Mouse (Mus musculus) cerebellum, adult 2 months (tissue): ENCODE data around the gene Klrb1b. TPM values are rescaled to one million over a fixed set of nuclear protein-coding genes. Genes with fewer than 3 reads are reported as not detected.
"Not testable (repeated sequence)": the region's sequence is repeated elsewhere in the genome, so short reads cannot be mapped to it uniquely, and the experiment has no call there.

Experiments used
- DNase-seq, 2 experiments: peaks; one replicate each; pipeline ENCODE4 v3.0.0; 2021
- H3K27ac ChIP-seq: fragments of 200-500 bp; 2 replicates; pipeline ENCODE4 v1.5.1; 2012; ENCODE audit warnings: low read length, control low read depth, inconsistent platforms; ENCODE audit not compliant: insufficient read depth
- H3K27me3 ChIP-seq: fragments of 200-500 bp; 2 replicates; pipeline ENCODE4 v1.6.1; 2012; ENCODE audit warnings: inconsistent platforms, mild to moderate bottlenecking, low read length, moderate library complexity; ENCODE audit not compliant: control insufficient read depth, insufficient read depth
- H3K4me1 ChIP-seq: fragments of 200-500 bp; 2 replicates; pipeline ENCODE4 v1.6.1; 2011; ENCODE audit warnings: low read length; ENCODE audit not compliant: control insufficient read depth, insufficient read depth
- H3K4me3 ChIP-seq: fragments of 200-500 bp; replicated peaks from 2 replicates; pipeline ENCODE3; 2011; ENCODE audit warnings: mild to moderate bottlenecking, low read depth, low read length, control low read depth; ENCODE audit not compliant: insufficient read depth
- CTCF ChIP-seq: fragments of 200-500 bp; IDR thresholded peaks from 2 replicates; pipeline ENCODE4 v1.5.1; 2011; ENCODE audit warnings: low read depth, mild to moderate bottlenecking, control low read depth, low read length, moderate library complexity, borderline replicate concordance; ENCODE audit not compliant: insufficient read depth
- POLR2A ChIP-seq: fragments of 200-500 bp; IDR thresholded peaks from 2 replicates; pipeline ENCODE4 v1.6.1; 2011; ENCODE audit warnings: low read length, control low read depth, borderline replicate concordance; ENCODE audit not compliant: insufficient read depth
- WGBS: fragments of 180-500 bp; shearing (Covaris S2); methylation state at CpG from one replicate; pipeline ENCODE4 v1.1.7; 2018; 5-methylcytosine and 5-hydroxymethylcytosine counted together
- polyA plus RNA-seq: library from polyadenylated mRNA; depleted of rRNA; stranded (reverse); fragments of >200 nt; gene quantifications from 2 replicates; pipeline ENCODE4 v1.2.3, GENCODE M21; 2012

The Klrb1b gene
- polyA plus RNA-seq, 1 experiment, result not detected

DNA sequence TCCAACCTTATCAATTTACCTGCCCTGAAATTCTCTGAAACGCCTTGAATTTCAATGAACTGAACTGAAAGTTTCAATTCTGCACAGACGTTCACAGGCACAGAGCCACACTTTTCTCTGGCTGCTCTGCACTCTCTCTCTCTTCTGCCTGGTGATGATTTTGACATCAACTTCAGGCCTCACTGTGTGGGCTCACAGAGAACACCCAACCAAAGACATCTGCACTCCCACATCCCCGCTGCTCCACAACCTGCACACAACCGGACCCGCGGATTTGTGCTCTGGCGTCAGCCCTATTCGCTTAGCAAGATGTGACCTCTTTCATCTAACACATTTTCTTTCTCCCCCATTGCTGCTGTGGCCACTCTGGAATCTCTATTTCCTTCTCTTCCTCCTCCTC lies 18.0 kb upstream of the Klrb1b start:
- TF ChIP-seq CTCF, result no peak
- TF ChIP-seq POLR2A, result no peak
- Histone ChIP-seq H3K27ac (no peak overlapping the region), H3K4me1 (peaks cover 3% of the 10 kb centered on the region; the same call in 1 of the 2 replicates), H3K27me3 (no peaks in the 10 kb centered on the region), H3K4me3 (peak overlapping the region; percentile 95)
- peak in 1 of 2 experiments; percentile 25 for DNase-seq
- WGBS, result 4% methylated on average over 8 of the region's 8 CpGs

DNA sequence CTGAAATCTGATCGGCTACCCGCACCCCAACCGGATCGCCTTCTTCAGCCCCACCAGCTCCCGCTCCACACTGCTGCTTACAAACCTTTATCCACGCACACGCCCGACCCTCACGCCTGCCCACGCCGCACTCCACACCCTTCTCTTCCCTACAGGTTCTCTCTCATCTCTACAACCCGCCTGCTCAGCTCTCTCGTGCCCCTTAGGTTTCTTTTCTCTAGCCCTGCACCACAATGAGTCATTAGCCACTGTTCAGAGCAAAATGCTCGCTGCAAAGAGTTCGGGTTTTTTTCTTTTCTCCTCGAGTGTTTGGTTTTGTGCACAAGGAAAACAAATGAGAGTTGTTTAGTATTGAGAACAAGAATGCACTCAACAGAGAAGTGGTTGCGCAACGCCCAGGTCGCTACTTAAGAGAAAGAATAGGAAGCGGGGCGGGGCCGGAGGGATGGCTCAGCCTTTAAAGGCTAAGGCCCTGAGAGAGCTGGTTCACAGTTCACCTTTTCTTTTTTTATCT lies 17.4 kb upstream of the Klrb1b start:
- H3K27me3 ChIP-seq, result no peaks in the 10 kb centered on the region
- 1% methylated on average over 22 of the region's 22 CpGs for WGBS
- H3K4me1 ChIP-seq, result peaks cover 3% of the 10 kb centered on the region; the same call in 1 of the 2 replicates
- DNase-seq, result peak in 1 of 2 experiments; percentile 55
- peak overlapping the region; percentile 95 for H3K4me3 ChIP-seq
- H3K27ac ChIP-seq, result peak overlapping the region; percentile 44
- no peak for TF ChIP-seq CTCF
- TF ChIP-seq POLR2A, result no peak

DNA sequence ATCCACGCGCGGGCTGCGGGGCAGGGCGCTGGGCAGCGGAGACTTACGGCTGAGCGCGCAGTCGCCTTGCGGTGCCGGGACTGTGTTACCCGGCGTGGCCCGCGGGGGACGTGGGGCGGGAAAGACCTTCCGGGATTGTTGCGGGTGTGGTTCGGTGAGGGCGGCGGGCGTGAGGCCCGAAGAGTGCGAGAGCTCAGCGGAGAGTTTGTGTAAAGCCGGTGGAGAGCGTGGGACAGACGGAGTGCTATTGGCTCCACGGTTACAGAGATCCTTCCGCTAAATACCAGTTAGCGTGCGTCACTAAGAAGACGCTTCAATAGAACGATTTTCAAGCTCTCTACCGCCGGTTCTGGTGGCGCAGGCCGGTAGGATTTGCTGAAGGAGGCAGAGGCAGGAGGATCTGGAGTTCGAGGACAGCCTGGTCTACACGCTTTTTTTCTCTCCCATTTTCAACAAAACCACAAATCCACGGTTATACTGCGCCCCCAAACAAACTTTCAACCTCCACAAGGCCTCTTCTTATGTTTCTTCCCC lies 16.9 kb upstream of the Klrb1b start:
- peak; percentile 18; the same call in 1 of the 2 replicates for TF ChIP-seq CTCF
- 0 out of 2 replicates have a peak, but pooled peaks have one; percentile 34 for TF ChIP-seq POLR2A

DNA sequence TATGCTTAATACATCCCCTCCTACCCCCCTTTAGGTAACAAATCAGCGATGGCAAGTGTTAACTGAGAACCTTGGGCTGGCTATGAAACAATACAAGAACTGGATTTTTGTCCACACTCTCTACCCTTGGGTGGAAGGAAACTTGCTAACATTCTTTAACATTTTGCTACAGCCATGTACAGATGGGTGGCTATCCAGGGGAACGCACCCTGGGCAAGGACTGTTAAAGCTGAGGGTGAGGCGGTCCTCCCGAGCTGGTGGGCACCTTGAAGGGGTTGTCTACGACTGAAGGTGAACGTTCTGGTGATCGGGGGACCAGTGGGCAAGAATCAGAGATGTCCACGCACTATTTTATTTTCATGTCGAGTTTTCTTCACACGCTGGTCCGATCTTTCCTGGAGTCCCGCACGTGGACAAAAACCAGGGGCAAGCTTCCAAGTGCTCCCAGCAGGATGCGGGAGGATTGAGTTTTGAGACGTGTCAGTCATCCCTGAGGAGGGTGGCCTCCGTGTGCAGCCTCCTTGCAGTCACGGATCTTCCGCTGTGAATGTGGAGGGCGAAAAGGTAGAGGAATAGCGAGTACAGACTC lies 16.3 kb upstream of the Klrb1b start:
- Histone ChIP-seq H3K4me3 (peak overlapping the region; percentile 95), H3K4me1 (peaks cover 3% of the 10 kb centered on the region; the same call in 1 of the 2 replicates), H3K27me3 (no peaks in the 10 kb centered on the region), H3K27ac (peak overlapping the region; percentile 67)
- whole genome bisulfite sequencing, result under 1% methylated on average over 20 of the region's 20 CpGs
- TF ChIP-seq POLR2A, result no peak
- no peak for TF ChIP-seq CTCF
- no peak for DNase-seq

More for the DNA sequence above, 16.9 kb upstream of the Klrb1b start:
- peak; percentile 95 to 96 for DNase-seq
- H3K4me1 ChIP-seq, result peaks cover 3% of the 10 kb centered on the region; the same call in 1 of the 2 replicates
- H3K27ac ChIP-seq, result peak overlapping the region; percentile 67
- under 1% methylated on average over 44 of the region's 44 CpGs for WGBS
- no peaks in the 10 kb centered on the region for H3K27me3 ChIP-seq
- H3K4me3 ChIP-seq, result peak overlapping the region; percentile 95

DNA sequence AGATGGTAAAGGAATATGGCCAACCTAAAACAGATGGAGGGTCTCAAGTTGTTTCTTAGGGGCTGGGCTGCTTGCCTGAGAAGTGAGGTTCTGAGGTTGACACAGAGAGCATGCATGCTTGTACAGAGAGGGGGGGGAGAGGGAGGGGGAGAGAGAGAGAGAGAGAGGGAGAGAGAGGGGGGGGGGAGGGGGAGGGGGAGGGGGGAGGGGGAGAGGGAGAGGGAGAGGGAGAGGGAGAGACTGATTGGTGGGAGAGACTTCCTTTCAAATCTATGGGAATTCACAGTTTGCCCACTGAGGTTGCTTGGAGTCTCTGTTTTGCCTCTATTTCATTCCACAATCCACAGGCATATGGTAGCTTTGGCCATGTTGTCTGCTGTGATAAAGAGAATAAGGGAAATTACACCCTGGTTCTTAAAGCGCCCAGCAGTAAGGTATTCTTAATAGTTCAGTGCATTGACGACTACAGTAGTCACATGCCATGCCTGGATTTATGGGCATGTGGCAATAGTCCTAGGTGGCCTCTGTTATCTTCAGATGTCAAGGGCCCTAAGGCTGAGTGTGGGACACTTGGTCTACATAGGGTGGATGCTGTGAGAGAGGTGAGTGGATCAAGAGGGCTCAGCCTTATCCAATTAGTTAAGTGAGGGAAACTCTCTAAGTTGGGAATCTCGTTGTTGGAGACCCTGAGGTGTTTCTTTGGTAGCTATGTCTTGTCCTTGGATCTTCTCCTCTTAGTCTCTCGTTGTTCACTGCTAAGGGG lies 15.4 kb upstream of the Klrb1b start:
- TF ChIP-seq POLR2A, result no peak
- TF ChIP-seq CTCF, result no peak
- WGBS, result 43% methylated on average over 4 of the region's 4 CpGs
- Histone ChIP-seq H3K4me3 (peak overlapping the region; percentile 95), H3K4me1 (peaks cover 3% of the 10 kb centered on the region; the same call in 1 of the 2 replicates), H3K27ac (no peak overlapping the region), H3K27me3 (no peaks in the 10 kb centered on the region)
- no peak for DNase-seq

DNA sequence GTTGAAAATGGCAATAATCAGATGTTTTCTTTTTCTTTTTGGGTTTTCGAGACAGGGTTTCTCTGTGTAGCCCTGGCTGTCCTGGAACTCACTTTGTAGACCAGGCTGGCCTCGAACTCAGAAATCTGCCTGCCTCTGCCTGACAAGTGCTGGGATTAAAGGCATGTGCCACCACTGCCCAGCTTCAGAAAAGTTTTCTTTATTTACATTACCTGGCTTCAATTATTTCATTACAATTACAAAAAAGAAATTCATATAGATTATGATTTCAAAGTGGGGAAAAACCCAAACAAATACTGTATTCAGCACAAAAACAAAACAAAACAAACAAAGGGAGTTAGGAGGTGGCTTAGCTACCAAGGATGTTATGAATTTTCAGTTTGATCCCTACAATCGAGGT lies 14.5 kb upstream of the Klrb1b start:
- not testable (repeated sequence) for DNase-seq, H3K4me3 ChIP-seq, H3K27me3 ChIP-seq, H3K27ac ChIP-seq, H3K4me1 ChIP-seq
- 78% methylated on average over 3 of the region's 3 CpGs for WGBS

DNA sequence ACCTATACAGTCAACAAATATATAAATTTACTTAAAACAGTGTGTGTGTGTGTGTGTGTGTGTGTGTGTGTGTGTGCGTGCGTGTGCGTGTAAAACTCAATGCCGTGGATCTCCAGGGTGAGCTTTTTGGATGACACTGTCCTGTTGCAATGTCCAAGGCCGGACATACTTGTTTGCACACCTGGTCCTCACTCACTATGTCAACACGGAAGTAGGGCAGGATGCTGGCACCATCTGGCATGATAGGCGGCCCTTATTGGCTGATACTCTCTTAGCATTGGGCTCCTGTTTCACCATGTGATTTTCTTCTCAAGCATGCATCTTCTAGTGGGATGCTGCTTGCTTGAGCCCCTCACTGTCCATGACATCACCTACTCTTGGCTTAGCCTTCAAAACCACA lies 13.8 kb upstream of the Klrb1b start:
- TF ChIP-seq POLR2A (no peak), CTCF (no peak)
- Histone ChIP-seq H3K4me3 (peak overlapping the region; percentile 85), H3K27me3 (no peaks in the 10 kb centered on the region), H3K4me1 (peaks cover 3% of the 10 kb centered on the region; the same call in 1 of the 2 replicates), H3K27ac (no peak overlapping the region)
- 51% methylated on average over 7 of the region's 7 CpGs for WGBS
- DNase-seq, result peak in 1 of 2 experiments; percentile 31
